Comparison of ENCODE assay signal across 15 mouse cellular contexts in the genomic region with DNA sequence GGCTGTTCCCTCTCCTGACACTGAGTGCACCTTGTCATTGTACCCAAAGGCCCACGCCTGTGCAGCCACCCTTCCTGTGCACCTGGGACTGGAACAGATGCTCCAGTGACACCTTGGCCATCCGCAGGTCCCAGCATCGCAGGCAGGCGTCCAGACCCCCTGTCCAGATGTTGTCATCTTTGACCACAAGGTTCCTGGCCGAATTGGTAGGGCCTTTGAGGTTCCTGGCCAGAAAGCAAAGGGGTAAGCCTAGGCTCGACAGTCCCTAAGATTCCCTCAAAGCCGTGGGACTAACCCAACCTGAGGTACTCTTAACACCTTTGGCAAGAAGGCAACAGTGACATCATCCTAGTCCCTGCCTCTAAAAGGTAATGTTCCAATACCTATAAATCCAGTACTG.
"Had no signal": no experiment of that assay in that cellular context is flagged by ENCODE, and none has a peak within 500 bp of the region (broad histone marks: within the 10 kb centered on the region; RNA-seq: fewer than 3 reads in every experiment).

No protein-coding gene starts in this region.

- DNase-seq: gastrocnemius, postnatal 14 days; gastrocnemius, postnatal 36 days; heart, adult 18-20 months; heart, postnatal 10 days; kidney, adult 11 months; kidney, adult 2 months; kidney, adult 9 months; kidney, postnatal 14 days; kidney, postnatal 36 days; layer of hippocampus, adult 9-11 months; layer of hippocampus, postnatal 36 days; left cerebral cortex, postnatal 4 days had no signal

- ATAC-seq: hindbrain, postnatal 0 days; intestine, embryonic 16.5 days; liver, embryonic 12.5 days had no signal
